Mouse (Mus musculus): ENCODE results near the gene Ndufaf4. TPM values are rescaled to one million over a fixed set of nuclear protein-coding genes. Genes with fewer than 3 reads are reported as not detected.

Ndufaf4 gene
- total RNA-seq, 2 experiments from 2014 or later: 23.9 to 38.6 TPM

Other genes starting within 250 kb of the Ndufaf4 start
- under 1 TPM; 0.16 to 0.31 TPM for gene Klhl32, start 47.0 kb upstream of the Ndufaf4 start, total RNA-seq (2021)
- 1 to 10 TPM; 1.1 to 2.2 TPM for gene Gpr63, start 68.3 kb downstream of the Ndufaf4 start, total RNA-seq (2021)